Mouse (Mus musculus) G1E (cell line): ENCODE results near the gene M1ap. TPM values are rescaled to one million over a fixed set of nuclear protein-coding genes. Genes with fewer than 3 reads are reported as not detected.

Experiments used
- ATAC-seq: 2 replicates; pipeline ENCODE4 v1.8.0; 2016; ENCODE audit warnings: mild to moderate bottlenecking; ENCODE audit not compliant: insufficient number of reproducible peaks, poor library complexity, low FRiP score, severe bottlenecking; ENCODE audit errors: extremely low read depth
- DNase-seq: peaks from one replicate; pipeline ENCODE4 v3.0.0; 2012; ENCODE audit warnings: low spot score
- H3K27me3 ChIP-seq: 2 replicates; pipeline ENCODE4 v1.6.1; 2012; ENCODE audit warnings: mild to moderate bottlenecking, low read length, inconsistent platforms; ENCODE audit not compliant: insufficient read depth
- H3K36me3 ChIP-seq: replicated peaks from 2 replicates; pipeline ENCODE3; 2012; ENCODE audit warnings: mild to moderate bottlenecking, inconsistent platforms
- H3K4me1 ChIP-seq: 2 replicates; pipeline ENCODE4 v1.6.1; 2012; ENCODE audit warnings: low read depth, low read length, inconsistent platforms, mixed read lengths; ENCODE audit not compliant: insufficient read depth
- H3K4me3 ChIP-seq: 2 replicates; pipeline ENCODE4 v1.5.1; 2012; ENCODE audit warnings: low read depth, mild to moderate bottlenecking, inconsistent platforms, low read length, moderate library complexity, mixed read lengths
- H3K9me3 ChIP-seq: replicated peaks from 2 replicates; pipeline ENCODE4 v1.6.1; 2012; ENCODE audit warnings: inconsistent platforms
- CTCF ChIP-seq: IDR thresholded peaks from 2 replicates; pipeline ENCODE4 v1.5.1; 2012; ENCODE audit warnings: low read depth, low read length, inconsistent platforms, mixed read lengths
- GATA1 ChIP-seq: IDR thresholded peaks from 2 replicates; pipeline ENCODE4 v1.6.1; 2012; ENCODE audit warnings: borderline replicate concordance, low read length, inconsistent platforms, mixed read lengths
- GATA2 ChIP-seq: IDR thresholded peaks from 2 replicates; pipeline ENCODE4 v1.6.1; 2012; ENCODE audit warnings: low read depth, low read length, inconsistent platforms, borderline replicate concordance
- POLR2AphosphoS5 ChIP-seq: IDR thresholded peaks from 2 replicates; pipeline ENCODE4 v1.6.1; 2012; ENCODE audit warnings: low read depth, low read length, inconsistent platforms; ENCODE audit not compliant: insufficient replicate concordance
- TAL1 ChIP-seq: conservative IDR thresholded peaks from 2 replicates; pipeline ENCODE4 v1.6.1; 2012; ENCODE audit warnings: low read depth, low read length, inconsistent platforms, mixed read lengths
- polyA plus RNA-seq: library from polyadenylated mRNA; stranded (reverse); fragments of >175 nt; gene quantifications from 2 replicates; pipeline ENCODE4 v1.2.3, GENCODE M21; 2012
- total RNA-seq, 2 experiments: library from RNA; stranded (forward) in 1 of 2; stranded (reverse) in 1 of 2; fragments of 200-1000 nt in 1 of 2; fragments of >200 nt in 1 of 2; fragmentation: Nextera tagmentation in 1 of 2; gene quantifications; 2 replicates each; pipeline ENCODE4 v1.2.3; 2014 to 2017

The M1ap gene
- total and polyA plus RNA-seq, 3 experiments: 3.3 to 12.3 (median 8.2) TPM

DNA sequence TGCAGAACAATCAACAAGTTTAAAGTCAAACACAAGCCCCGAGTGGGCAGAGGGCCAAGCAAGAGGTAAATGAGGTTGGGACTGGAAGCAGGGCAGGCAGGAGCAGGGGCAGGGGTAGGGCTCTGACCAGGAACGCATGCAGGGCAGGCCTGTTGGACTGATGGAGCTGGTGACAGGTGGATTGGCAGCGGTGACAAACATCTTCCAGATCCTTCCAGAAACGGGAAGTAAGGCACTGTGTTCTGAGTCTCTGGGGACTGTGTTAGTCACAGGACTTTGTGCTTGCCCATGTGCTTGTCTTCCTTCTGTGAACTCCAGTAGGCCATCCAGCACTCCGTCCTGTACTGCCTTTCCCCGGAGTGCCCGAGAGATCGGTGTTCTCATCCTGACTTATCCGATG is 98.0 kb downstream of the M1ap start:
- peaks cover 22% of the 10 kb centered on the region for H3K4me1 ChIP-seq

DNA sequence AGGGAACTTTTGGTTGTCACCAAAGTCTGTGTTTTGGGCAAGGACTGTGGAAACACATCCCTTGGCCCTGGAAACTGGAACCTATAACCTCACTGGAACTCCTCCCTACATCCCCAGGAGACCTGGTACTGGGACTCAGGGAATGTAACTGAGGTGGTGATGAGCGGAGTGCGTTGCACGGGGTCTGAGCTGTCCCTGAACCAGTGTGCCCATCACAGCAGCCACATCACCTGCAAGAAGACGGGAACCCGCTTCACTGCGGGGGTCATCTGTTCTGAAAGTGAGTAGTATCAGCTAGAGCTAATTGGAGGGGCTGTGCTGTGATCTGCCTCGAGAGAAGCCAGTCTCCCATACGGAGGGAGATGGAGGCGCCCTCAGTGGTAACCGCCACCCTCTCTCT is 102.7 kb downstream of the M1ap start:
- no peak for TF ChIP-seq TAL1
- ATAC-seq (no peak), DNase-seq (no peak)
- Histone ChIP-seq H3K4me3 (no peak overlapping the region), H3K27me3 (peaks cover 9% of the 10 kb centered on the region), H3K36me3 (peaks cover 37% of the 10 kb centered on the region), H3K9me3 (no peaks in the 10 kb centered on the region), H3K4me1 (peaks cover 50% of the 10 kb centered on the region)

More for the DNA sequence above, 98.0 kb downstream of the M1ap start:
- DNase-seq (no peak), ATAC-seq (no peak)
- no peak for TF ChIP-seq GATA1
- no peak for TF ChIP-seq POLR2AphosphoS5
- no peak for TF ChIP-seq TAL1
- TF ChIP-seq GATA2: no peak
- no peak for TF ChIP-seq CTCF
- H3K27me3 ChIP-seq: peaks cover 20% of the 10 kb centered on the region
- no peaks in the 10 kb centered on the region for H3K9me3 ChIP-seq
- H3K4me3 ChIP-seq: no peak overlapping the region
- peaks cover 5% of the 10 kb centered on the region for H3K36me3 ChIP-seq

GRCm38 (mm10) chr6:83053136-83053960 is 106.6 kb downstream of the M1ap start:
- Histone ChIP-seq H3K27me3 (no peaks in the 10 kb centered on the region; the same call in 1 of the 2 replicates), H3K4me1 (peaks cover 63% of the 10 kb centered on the region), H3K4me3 (peak overlapping the region; percentile 95), H3K9me3 (no peaks in the 10 kb centered on the region), H3K36me3 (peaks cover 67% of the 10 kb centered on the region)
- DNase-seq (peak; percentile 60), ATAC-seq (no peak)
- TF ChIP-seq CTCF (no peak), GATA1 (no peak), POLR2AphosphoS5 (no peak), GATA2 (no peak), TAL1 (no peak)

- H3K36me3 ChIP-seq: peaks cover 76% of the 10 kb centered on the region
- peaks cover 60% of the 10 kb centered on the region for H3K4me1 ChIP-seq
- peak within 1 kb of the TSS; percentile 95 for H3K4me3 ChIP-seq
- H3K9me3 ChIP-seq: no peaks in the 10 kb centered on the region
- DNase-seq: peak; percentile 99
- ATAC-seq: peak; percentile 93
- TF ChIP-seq CTCF (no peak), POLR2AphosphoS5 (no peak), GATA2 (no peak), TAL1 (no peak), GATA1 (no peak)
- H3K27me3 ChIP-seq: no peaks in the 10 kb centered on the region
Measured at GRCm38 (mm10) chr6:83054074-83054851, 107.6 kb downstream of the M1ap start, which contains the start of gene Aup1. Aup1 (plus strand) TSS chr6:83054521.

- Histone ChIP-seq H3K4me1 (peaks cover 54% of the 10 kb centered on the region), H3K27me3 (no peaks in the 10 kb centered on the region), H3K4me3 (peak within 1 kb of the TSS; percentile 95), H3K9me3 (no peaks in the 10 kb centered on the region), H3K36me3 (peaks cover 76% of the 10 kb centered on the region)
- ATAC-seq (no peak), DNase-seq (no peak)
- TF ChIP-seq POLR2AphosphoS5 (no peak), GATA2 (no peak), TAL1 (no peak), CTCF (no peak), GATA1 (no peak)
Measured at GRCm38 (mm10) chr6:83054871-83055431, 108.2 kb downstream of the M1ap start, which contains the start of gene Htra2. Htra2 (minus strand) TSS chr6:83055273.

DNA sequence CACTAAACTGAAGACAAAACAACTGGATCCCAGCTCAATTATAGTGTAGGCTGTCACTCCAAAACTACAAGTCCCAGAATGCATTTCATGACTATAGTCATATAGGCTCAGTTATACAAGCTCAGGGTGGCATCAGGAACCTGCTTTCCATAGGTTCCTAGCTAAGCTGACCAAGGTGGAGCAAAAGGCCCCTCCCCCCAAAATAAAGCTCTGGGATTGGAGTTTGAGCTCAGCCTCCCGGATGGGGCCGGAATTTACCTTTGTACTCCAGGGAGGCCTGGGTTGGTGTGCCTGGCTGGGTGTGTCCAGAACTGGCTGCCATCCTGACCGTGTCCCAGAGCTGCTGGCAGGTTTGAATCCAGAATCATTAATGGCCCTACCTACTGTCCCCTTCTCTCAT is 111.1 kb downstream of the M1ap start, which contains the start of gene Dqx1:
Gene Dqx1 (plus strand): TSS at position 55 of the 400 bp plus-strand sequence.
- TF ChIP-seq TAL1 (no peak), GATA1 (no peak), POLR2AphosphoS5 (no peak), GATA2 (no peak), CTCF (no peak)
- Histone ChIP-seq H3K4me3 (peak within 1 kb of the TSS; percentile 17; the same call in 1 of the 2 replicates), H3K27me3 (no peaks in the 10 kb centered on the region), H3K9me3 (no peaks in the 10 kb centered on the region), H3K36me3 (peaks cover 68% of the 10 kb centered on the region), H3K4me1 (peaks cover 33% of the 10 kb centered on the region)
- ATAC-seq (no peak), DNase-seq (no peak)
